Mouse (Mus musculus): ENCODE data around the gene Bcl2a1a.
"Not testable (repeated sequence)": the region's sequence is repeated elsewhere in the genome, so short reads cannot be mapped to it uniquely, and the experiment has no call there.

The Bcl2a1a gene

GRCm38 (mm10) chr9:88956670-88957153, at the start of gene Bcl2a1a:
Bcl2a1a (plus strand) TSS chr9:88956900.
- ATAC-seq (ENCODE audit: low TSS enrichment) = not testable (repeated sequence)

- ATAC-seq (ENCODE audit: low TSS enrichment) = not testable (repeated sequence)
Measured at GRCm38 (mm10) chr9:88916576-88916975, 40.1 kb upstream of the Bcl2a1a start.

GRCm38 (mm10) chr9:88938312-88938711, 18.4 kb upstream of the Bcl2a1a start:
- peak; percentile 80 for ATAC-seq (ENCODE audit: low TSS enrichment)

DNA sequence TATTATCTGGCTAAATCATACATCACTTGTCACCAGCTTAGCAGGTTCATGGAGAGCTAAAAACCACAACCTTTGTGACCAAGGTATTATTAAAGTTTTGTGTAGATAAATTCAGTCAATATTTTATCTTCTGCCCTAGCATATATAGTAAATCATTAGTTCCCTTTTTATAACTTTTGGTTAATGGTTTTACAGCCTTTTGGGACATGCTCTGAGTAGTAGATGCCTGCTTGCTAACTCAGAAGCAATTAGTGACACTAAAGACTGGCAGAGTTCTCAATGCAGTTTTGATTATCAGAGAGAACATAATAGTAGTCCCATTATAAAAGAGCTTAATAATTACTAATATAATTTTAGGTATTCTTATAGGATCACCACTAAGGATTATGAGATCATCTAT, 5.2 kb upstream of the Bcl2a1a start:
- ATAC-seq (ENCODE audit: low TSS enrichment) = not testable (repeated sequence)

DNA sequence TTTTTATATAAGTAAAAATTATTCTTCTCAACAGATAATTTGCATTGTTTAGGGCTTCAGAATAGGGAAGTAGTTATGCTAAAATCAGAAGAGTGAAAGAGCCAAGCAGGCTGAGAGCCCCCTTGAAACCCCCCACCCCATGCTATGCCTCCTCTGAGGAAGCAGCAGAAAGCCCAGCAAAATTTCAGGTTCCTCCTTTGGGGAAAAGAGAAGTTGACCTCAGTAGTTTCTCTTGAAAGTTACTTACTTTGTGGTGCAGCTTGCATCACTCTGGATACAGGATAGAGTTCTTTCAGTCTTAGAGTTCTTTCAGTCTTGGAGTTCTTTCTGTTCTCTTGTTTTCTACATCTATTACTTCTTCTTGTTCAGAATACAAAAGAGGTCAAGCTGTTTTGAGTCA, 3.5 kb upstream of the Bcl2a1a start:
- ATAC-seq (ENCODE audit: low TSS enrichment) = not testable (repeated sequence)

DNA sequence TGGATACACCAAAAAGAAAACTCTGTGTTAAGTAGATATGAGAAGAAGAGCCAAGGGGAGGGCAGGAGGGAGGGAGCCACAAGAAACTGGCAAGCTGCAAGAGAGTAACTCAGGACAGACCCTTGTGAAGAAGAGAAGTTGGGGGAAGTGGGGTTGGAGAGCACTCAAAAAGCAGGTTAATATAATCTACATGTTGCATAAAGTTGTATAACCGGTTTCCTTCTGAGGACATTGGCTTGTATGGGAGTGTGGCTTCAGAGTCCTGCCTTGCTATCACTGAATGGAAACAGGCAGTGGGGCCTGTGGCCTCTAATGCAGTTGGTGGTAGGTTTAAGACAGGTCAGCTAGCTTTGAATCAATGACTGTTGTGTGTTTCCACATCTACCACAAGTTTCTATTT, 1.5 kb upstream of the Bcl2a1a start:
- ATAC-seq (ENCODE audit: low TSS enrichment) = not testable (repeated sequence)

GRCm38 (mm10) chr9:88956035-88956434, 665 bp upstream of the Bcl2a1a start:
- ATAC-seq (ENCODE audit: low TSS enrichment) = not testable (repeated sequence)

GRCm38 (mm10) chr9:88958891-88959290, 2.2 kb downstream of the Bcl2a1a start:
- ATAC-seq (ENCODE audit: low TSS enrichment) = no peak

- ATAC-seq (ENCODE audit: low TSS enrichment) = not testable (repeated sequence)
Measured at GRCm38 (mm10) chr9:88959981-88960380, 3.3 kb downstream of the Bcl2a1a start.

- not testable (repeated sequence) for ATAC-seq (ENCODE audit: low TSS enrichment)
Measured at GRCm38 (mm10) chr9:88966462-88966861, 9.8 kb downstream of the Bcl2a1a start.

- ATAC-seq (ENCODE audit: low TSS enrichment) = peak; percentile 96
Measured at GRCm38 (mm10) chr9:88969502-88969901, 12.8 kb downstream of the Bcl2a1a start.

- ATAC-seq (ENCODE audit: low TSS enrichment) = not testable (repeated sequence)
Measured at GRCm38 (mm10) chr9:88976875-88977274, 20.2 kb downstream of the Bcl2a1a start.

GRCm38 (mm10) chr9:88979781-88980180, 23.1 kb downstream of the Bcl2a1a start:
- not testable (repeated sequence) for ATAC-seq (ENCODE audit: low TSS enrichment)

GRCm38 (mm10) chr9:89001541-89001940, 44.8 kb downstream of the Bcl2a1a start:
- ATAC-seq (ENCODE audit: low TSS enrichment) = not testable (repeated sequence)
